Mouse (Mus musculus): ENCODE data around the gene Cacna1e.

DNA sequence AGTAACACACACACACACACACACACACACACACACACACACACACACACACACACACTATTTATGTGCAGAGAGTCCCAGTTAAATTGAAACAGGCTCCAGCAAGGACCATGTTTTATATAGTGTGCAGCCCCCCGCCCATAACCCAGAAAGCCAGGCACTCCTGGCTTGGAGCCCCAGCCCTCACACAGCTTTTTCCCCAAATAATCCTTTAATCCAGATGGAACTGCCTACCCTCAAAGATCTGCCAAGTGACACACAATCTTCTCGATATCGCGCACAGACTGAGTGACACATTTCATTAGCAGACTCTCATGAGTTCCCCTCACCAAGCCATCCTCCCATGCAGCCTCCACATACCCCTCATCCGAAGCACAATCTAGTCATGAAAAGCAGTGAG, 4.2 kb upstream of the Cacna1e start:
- TF ChIP-seq CTCF (IDR thresholded peaks at IDR 0.05; ENCODE audit: low read depth, low read length): no peak
- TF ChIP-seq TAL1 (conservative IDR thresholded peaks at IDR 0.05; ENCODE audit: low read depth, low read length): no peak
- TF ChIP-seq GATA1 (IDR thresholded peaks at IDR 0.05; ENCODE audit: borderline replicate concordance, low read length): no peak
